Mouse (Mus musculus) kidney, adult 10 weeks (tissue): ENCODE measurements around the gene Atp10b. TPM values are rescaled to one million over a fixed set of nuclear protein-coding genes. Genes with fewer than 3 reads are reported as not detected.

Experiments
- polyA plus RNA-seq: library from polyadenylated mRNA; stranded (reverse); fragments of 350-450 nt; fragmentation: Illumina TruSeq; extraction: RNeasy Lipid Tissue Mini Kit (QIAGEN cat#74804); gene quantifications from one replicate; pipeline ENCODE4 v1.2.3, GENCODE M21; 2014; ENCODE audit warnings: low read depth, low replicate concordance

Atp10b gene
- 4.0 TPM for polyA plus RNA-seq

DNA sequence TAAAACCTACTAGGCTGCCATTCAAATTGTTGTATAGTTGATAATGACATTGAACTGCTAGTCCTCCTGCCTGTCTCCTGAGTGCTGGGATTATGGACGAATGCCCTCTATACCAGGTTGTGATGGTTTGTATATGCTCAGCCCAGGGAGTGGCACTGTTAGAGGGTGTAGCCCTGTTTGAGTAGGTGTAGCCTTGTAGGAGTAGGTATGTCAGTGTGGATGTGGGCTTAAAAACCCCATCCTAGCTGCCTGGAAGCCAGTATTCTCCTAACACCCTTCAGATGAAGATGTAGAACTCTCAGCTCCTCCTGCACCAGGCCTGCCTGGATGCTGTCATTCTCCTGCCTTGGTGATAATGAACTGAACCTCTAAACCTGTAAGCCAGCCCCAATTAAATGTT is at the start of gene Atp10b:
Gene Atp10b (plus strand): TSS at position 301 of the 400 bp plus-strand sequence.

Other genes starting within 250 kb of the Atp10b start
- not detected for gene Gm9972, start 114.1 kb upstream of the Atp10b start, polyA plus RNA-seq